Mouse (Mus musculus) E14TG2a.4 (cell line): ENCODE measurements around the gene Eri3.

ENCODE experiments used
- H3K27me3 ChIP-seq: 2 replicates; pipeline ENCODE4 v1.6.1; 2014; ENCODE audit warnings: low read length, control low read depth; ENCODE audit not compliant: insufficient read depth
- H3K36me3 ChIP-seq: 2 replicates; pipeline ENCODE4 v1.6.1; 2014; ENCODE audit warnings: low read length, control low read depth; ENCODE audit not compliant: insufficient read depth
- H3K4me1 ChIP-seq: replicated peaks from 2 replicates; pipeline ENCODE4 v1.6.1; 2014; ENCODE audit warnings: low read depth, low read length, control low read depth
- H3K4me3 ChIP-seq: replicated peaks from 2 replicates; pipeline ENCODE4 v1.5.1; 2014; ENCODE audit warnings: mild to moderate bottlenecking, low read length
- H3K9me3 ChIP-seq: 2 replicates; pipeline ENCODE4 v1.6.1; 2014; ENCODE audit warnings: low read length, control low read depth
- CTCF ChIP-seq: conservative IDR thresholded peaks from 2 replicates; pipeline ENCODE4 v1.5.1; 2014; ENCODE audit warnings: low read length
- NANOG ChIP-seq: IDR thresholded peaks from 2 replicates; pipeline ENCODE4 v1.6.1; 2014; ENCODE audit warnings: borderline replicate concordance, low read length, mixed read lengths
- POU5F1 ChIP-seq: IDR thresholded peaks from 2 replicates; pipeline ENCODE4 v1.6.1; 2014; ENCODE audit warnings: low read length, borderline replicate concordance

Gene Eri3

GRCm38 (mm10) chr4:117589081-117589660 is 39.0 kb downstream of the Eri3 start:
- TF ChIP-seq NANOG: no peak
- TF ChIP-seq POU5F1: no peak
- no peak for TF ChIP-seq CTCF
- Histone ChIP-seq H3K4me1 (peaks cover 57% of the 10 kb centered on the region), H3K27me3 (no peaks in the 10 kb centered on the region), H3K36me3 (peaks cover 99% of the 10 kb centered on the region), H3K9me3 (no peaks in the 10 kb centered on the region), H3K4me3 (no peak overlapping the region)

DNA sequence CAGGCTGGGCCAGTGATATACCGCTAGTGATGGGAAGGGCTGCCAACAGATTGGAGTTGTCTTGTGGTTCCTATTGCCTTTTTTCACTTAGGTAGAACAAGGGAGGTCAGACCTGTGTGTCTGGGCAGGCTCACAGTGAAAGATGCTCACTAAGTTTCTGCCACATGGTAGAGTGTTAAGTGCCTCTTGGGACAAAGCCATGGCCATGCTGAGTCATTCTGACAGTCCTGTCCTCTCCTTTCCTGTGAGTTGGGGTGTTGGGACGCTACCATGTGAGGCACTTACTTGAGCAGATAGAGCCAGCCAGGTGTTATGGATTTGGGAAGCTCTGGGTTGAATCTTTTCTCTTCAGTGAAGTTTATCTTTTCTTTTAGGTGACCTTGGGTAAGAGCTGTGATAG is 40.6 kb downstream of the Eri3 start:
- Histone ChIP-seq H3K4me3 (no peak overlapping the region), H3K4me1 (peaks cover 57% of the 10 kb centered on the region), H3K36me3 (peaks cover 99% of the 10 kb centered on the region), H3K27me3 (no peaks in the 10 kb centered on the region), H3K9me3 (no peaks in the 10 kb centered on the region)
- TF ChIP-seq CTCF (no peak), NANOG (no peak), POU5F1 (no peak)

DNA sequence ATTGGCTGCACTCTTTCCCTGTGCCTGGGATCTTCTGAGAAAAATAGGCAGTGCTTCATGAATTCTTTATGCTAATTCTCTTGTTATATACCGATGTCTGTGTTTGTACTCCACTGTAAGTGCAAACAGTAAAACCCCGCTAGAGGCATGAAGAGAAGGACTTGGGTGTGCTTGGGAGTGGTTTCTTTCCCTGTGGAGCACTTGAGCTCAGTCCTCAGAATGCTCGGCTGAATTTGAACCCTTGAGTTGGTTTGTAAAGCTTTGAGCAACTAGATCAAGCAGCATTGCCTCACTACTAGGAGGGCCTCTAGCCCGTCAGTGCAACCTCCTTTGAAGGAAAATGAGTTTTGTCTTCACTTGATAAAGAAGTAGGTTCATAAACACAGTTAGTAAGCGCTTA is 42.0 kb downstream of the Eri3 start:
- no peak overlapping the region for H3K4me3 ChIP-seq
- peaks cover 99% of the 10 kb centered on the region for H3K36me3 ChIP-seq
- TF ChIP-seq POU5F1 (no peak), CTCF (no peak), NANOG (no peak)
- H3K27me3 ChIP-seq: no peaks in the 10 kb centered on the region
- H3K9me3 ChIP-seq: no peaks in the 10 kb centered on the region
- peaks cover 48% of the 10 kb centered on the region for H3K4me1 ChIP-seq

DNA sequence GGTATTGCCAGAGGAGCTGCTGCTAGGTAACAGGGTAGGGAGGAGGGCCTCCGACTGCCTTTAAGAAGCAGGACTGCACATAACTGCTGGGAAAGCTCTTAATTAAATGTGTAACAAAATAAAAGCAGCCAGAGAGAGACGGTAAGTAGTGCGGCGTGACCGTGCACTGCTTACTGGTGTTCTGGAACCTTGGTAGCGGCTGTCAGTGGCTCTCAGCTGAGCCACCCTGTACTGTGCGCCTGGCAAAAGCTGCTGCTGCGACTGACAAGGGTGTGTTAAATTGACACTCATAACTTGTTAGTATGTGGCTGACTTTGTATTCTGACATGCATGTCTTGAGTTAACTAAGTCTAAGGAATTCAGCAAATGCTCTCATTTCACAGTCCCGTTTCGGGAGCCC is 45.1 kb downstream of the Eri3 start:
- Histone ChIP-seq H3K36me3 (peaks cover 96% of the 10 kb centered on the region), H3K4me1 (peaks cover 19% of the 10 kb centered on the region), H3K9me3 (no peaks in the 10 kb centered on the region), H3K4me3 (no peak overlapping the region), H3K27me3 (no peaks in the 10 kb centered on the region)
- no peak for TF ChIP-seq POU5F1
- no peak for TF ChIP-seq CTCF
- TF ChIP-seq NANOG: no peak

GRCm38 (mm10) chr4:117599986-117600565 is 49.9 kb downstream of the Eri3 start:
- no peak overlapping the region for H3K4me3 ChIP-seq
- no peaks in the 10 kb centered on the region for H3K27me3 ChIP-seq
- no peaks in the 10 kb centered on the region for H3K9me3 ChIP-seq
- H3K4me1 ChIP-seq: peaks cover 10% of the 10 kb centered on the region; the same call in 1 of the 2 replicates
- no peak for TF ChIP-seq CTCF
- TF ChIP-seq NANOG: no peak
- no peak for TF ChIP-seq POU5F1
- peaks cover 93% of the 10 kb centered on the region for H3K36me3 ChIP-seq

DNA sequence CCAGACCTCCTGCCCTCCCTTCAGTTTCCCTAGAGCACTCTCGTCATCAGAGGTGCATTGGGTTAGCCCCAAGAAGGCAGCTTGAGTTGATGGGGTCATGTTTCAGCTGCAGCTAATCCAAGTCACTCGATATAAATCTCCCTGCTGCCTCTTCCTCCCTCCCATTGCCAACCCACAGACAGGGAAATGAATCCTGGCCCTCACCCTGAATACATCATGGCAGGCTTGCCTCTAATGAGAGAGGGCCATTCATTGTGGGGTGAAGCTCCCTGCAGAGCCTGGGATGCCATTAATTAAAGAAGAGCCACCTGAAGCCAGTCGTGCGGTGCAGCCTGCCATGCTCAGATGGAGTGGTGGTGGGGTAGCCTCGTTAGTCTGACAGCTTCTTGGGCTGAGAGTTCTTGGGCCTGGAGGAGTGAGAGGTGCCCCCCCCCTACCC is 51.2 kb downstream of the Eri3 start:
- Histone ChIP-seq H3K27me3 (no peaks in the 10 kb centered on the region), H3K4me3 (no peak overlapping the region), H3K9me3 (no peaks in the 10 kb centered on the region), H3K36me3 (peaks cover 94% of the 10 kb centered on the region), H3K4me1 (peaks cover 17% of the 10 kb centered on the region)
- no peak for TF ChIP-seq NANOG
- no peak for TF ChIP-seq POU5F1
- no peak for TF ChIP-seq CTCF

GRCm38 (mm10) chr4:117605099-117605953 is 55.2 kb downstream of the Eri3 start:
- Histone ChIP-seq H3K4me3 (no peak overlapping the region), H3K4me1 (peaks cover 38% of the 10 kb centered on the region), H3K9me3 (no peaks in the 10 kb centered on the region), H3K27me3 (no peaks in the 10 kb centered on the region), H3K36me3 (peaks cover 92% of the 10 kb centered on the region)
- no peak for TF ChIP-seq NANOG
- TF ChIP-seq POU5F1: no peak

- H3K36me3 ChIP-seq: peaks cover 90% of the 10 kb centered on the region
- no peaks in the 10 kb centered on the region for H3K27me3 ChIP-seq
- no peak overlapping the region for H3K4me3 ChIP-seq
- TF ChIP-seq NANOG (no peak), CTCF (no peak), POU5F1 (no peak)
- H3K9me3 ChIP-seq: no peaks in the 10 kb centered on the region
- H3K4me1 ChIP-seq: peaks cover 43% of the 10 kb centered on the region
Measured at GRCm38 (mm10) chr4:117605954-117606227, 55.7 kb downstream of the Eri3 start.
